Mouse (Mus musculus): ENCODE data around the gene Chkb. TPM values are rescaled to one million over a fixed set of nuclear protein-coding genes. Genes with fewer than 3 reads are reported as not detected.

Chkb gene
- total RNA-seq, 2 experiments from 2014 or later, result 41.0 to 41.2 TPM

DNA sequence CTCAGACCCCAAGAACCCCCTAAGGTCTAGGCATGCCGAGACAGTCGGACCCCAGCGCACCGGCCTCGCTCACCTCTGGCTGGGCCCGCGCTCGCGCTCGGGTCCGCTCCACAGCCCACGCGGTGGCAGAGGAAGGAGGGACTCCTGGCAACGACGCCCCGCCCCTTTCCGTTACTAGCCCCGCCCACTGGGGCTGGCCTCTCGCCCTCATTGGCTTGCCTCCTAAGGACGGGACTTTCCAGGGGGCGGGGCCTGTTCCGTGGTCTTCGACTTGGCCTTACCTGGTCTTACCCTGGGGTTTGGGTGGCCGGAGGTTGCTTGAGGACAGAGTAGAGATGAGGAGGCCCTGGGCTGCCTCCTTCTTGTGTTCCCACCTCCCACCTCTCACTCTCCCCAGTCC is 19.6 kb downstream of the Chkb start, which contains the start of gene Syce3:
Syce3 (minus strand) TSS at position 386 of the 400 bp plus-strand sequence.
- no peak for DNase-seq (ENCODE audit: low spot score in 2 of 2)
- intact Hi-C loops (cut with DNase I), result no loop called here

DNA sequence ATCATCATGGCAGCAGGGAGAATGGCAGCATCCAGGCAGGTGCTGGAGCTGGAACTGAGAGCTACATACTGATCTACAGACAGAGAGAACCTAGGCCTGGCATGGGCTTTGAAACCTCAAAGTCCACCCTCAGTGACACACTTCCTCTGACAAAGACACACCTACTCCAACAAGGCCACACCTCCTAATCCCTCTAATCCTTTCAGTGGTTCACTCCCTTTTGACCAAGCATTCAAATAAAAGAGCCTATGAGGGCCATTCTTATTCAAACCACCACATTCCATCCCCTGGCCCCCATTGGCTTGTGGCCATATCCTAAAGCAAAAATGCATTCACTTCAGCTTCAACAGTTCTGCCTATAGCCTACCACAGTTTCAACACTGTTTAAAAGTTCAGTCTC is 23.0 kb downstream of the Chkb start:
- no peak for DNase-seq (ENCODE audit: low spot score in 2 of 2)
- intact Hi-C loops (cut with DNase I), result no loop called here

DNA sequence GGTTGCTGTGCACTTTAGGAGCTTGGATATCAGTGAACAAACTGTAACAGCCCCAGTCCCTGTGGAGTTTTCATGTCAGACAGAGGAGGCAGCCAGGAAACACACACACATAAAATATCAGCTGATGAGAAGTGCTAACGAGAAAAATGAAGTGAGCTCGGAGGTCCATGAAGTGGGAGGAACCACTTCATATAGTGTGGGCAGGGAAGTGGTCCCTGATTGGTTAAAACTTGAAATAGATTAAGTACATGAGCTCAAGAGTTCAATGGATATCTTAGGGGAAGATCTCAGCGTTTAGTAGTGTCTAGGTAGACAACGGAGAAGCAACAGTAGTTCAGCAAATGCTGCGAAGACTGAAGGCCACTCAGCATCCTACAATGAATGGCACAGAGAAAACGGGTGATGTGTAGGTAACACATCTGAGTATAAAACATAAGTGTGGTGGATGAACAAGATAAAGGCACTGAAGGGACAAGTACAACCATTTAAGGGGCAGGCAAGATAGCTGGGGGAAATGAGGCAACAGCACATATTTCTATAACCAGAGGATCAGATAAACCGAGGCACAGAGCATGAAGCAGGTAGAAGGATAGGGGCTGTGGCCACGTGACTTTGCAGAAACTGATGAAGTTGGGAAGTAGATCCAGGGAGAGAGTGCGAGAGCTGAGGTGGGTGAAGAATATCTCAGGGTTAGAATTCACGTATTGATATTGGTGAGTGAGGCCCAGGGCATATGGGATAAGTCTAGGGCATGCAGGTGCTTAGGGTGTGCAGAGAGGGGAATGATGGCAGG is 24.7 kb downstream of the Chkb start:
- intact Hi-C loops (cut with DNase I), result no loop called here
- DNase-seq (ENCODE audit: low spot score in 2 of 2), result no peak

DNA sequence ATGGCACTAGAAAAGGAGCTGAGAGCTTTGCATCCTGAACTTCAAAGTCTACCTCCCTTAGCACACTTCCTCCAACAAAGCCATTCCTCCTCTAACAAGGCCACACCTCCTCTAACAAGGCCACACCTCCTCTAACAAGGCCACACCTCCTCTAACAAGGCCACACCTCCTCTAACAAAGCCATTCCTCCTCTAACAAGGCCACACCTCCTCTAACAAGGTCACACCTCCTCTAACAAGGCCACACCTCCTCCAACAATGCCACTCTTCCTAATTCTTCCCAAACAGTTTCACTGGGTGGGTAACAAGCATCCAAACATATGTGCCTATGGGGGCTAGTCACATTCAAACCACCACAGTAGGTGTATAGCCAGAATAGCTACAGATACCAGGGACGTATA is 27.2 kb downstream of the Chkb start:
- intact Hi-C loops (cut with DNase I), result no loop called here
- no peak for DNase-seq (ENCODE audit: low spot score in 2 of 2)

DNA sequence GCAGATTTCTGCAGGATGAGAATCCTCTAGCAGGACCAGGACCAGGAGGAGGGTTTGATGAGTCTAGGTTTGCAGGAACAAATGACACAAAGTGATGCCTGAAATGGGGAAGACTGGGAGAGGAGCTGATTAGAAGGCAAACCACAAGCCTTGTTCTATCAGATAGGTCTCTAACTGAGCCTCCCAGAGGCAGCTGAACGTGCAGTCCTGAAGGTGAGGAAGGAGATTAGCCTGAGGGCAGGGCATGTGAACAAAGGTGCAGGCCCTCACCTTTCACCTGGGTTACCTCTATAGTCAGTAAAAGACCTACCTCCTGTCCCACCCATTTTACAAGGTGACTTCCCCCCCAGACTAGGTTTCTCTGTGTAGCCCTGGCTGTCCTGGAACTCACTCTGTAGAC is 30.0 kb downstream of the Chkb start:
- intact Hi-C loops (cut with DNase I), result no loop called here
- DNase-seq (ENCODE audit: low spot score in 2 of 2), result no peak

DNA sequence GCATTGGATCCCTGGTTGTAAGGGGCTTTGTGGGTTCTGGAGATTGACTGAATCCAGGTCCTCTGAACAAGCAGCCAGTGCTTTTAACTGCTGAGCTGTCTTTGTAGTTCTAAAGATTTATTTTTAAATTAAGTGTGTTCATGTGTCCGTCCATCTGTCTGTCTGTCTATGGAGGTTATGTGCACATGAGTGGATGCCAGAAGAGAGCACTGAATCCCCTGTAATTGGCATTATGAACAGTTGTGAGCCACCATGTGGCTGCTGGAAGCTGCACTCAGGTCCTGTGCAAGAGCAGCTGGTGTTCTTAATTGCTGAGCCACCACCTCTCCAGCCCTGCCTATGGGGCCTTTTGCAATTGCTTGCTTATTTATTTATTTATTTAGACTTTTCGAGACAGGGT is 31.6 kb downstream of the Chkb start:
- no peak for DNase-seq (ENCODE audit: low spot score in 2 of 2)
- intact Hi-C loops (cut with DNase I), result no loop called here

DNA sequence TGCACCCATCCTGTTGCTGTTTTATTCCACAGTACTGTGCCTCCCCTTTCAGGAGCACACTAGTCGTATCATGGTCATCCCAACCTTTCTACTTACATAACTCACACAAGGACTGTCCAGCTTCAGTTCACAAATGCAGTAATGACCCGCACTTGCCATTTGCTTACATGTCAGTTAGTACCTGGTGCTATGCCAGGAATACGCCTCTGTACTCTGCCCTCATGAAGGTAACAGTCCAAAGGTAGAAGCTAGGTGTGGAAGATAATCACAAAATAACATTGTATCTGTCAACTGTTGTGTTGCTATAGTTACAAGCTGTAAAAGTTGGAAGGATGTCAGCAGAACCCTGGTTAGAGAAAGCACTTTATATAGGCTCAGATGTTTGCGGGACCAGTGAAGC is 32.8 kb downstream of the Chkb start:
- intact Hi-C loops (cut with DNase I), result no loop called here
- DNase-seq (ENCODE audit: low spot score in 2 of 2), result no peak

DNA sequence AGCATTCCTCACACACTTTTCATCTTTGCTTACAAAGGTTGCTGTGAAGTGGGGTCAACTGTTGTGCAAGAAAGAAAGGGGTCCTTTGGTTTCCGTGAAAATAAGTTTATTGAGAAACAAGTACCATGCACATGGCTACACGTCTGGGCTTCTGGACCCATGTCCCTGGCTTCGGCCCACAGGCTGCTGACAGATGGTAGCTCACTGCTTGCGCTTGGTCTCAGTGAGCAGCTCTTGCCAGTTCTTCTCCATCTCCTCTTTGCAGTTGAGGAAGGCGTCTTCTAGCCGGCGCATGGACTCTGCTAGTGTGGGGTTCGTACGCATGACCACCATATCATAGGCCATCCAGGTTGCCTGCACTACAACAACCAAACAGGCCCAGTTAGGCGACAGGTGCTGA is 39.6 kb downstream of the Chkb start:
- DNase-seq (ENCODE audit: low spot score in 2 of 2), result no peak
- intact Hi-C loops (cut with DNase I), result no loop called here

DNA sequence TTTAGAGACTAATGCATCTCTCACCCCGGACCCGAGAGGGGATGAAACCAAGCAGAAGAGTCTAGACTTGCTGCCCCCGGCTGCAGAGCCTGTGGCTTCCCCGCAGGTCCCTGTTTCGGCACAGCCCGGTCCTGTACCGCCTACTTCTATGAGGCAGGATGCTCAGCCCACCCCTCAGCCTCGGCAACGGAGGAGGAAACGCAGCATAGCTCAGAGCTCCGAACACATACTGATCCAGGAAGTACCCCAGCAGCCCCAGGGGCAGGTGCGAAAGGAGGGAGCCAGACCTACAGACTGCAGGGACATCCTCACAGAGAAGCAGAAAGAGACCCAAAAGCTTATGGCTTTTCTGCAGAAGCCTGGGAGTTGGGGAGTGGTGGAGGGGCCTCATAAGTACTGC is 42.6 kb downstream of the Chkb start:
- DNase-seq (ENCODE audit: low spot score in 2 of 2), result no peak
- intact Hi-C loops (cut with DNase I), result no loop called here

DNA sequence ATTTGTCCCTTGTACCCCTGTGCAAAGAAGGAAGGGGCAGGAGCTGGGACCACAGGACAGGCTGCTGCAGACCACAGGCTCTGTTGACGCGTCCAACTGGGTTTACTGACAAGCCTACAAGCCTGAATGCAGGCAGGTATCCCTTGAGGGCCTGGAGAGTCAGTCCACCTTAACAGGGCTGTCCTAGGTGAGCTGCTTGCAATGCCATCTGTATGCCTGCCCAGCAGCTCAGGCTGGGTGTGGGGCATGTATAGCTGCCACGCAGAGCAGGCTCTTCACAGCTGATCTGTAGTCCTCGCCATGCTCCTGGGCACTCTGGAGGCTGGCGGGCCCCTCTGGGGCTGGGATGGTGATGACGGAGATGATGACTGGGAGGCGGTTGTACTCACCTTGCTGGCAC is 45.1 kb downstream of the Chkb start, which contains the start of gene Klhdc7b:
Klhdc7b (plus strand) TSS at position 301 of the 400 bp plus-strand sequence.
- no peak for DNase-seq (ENCODE audit: low spot score in 2 of 2)
- intact Hi-C loops (cut with DNase I), result no loop called here

DNA sequence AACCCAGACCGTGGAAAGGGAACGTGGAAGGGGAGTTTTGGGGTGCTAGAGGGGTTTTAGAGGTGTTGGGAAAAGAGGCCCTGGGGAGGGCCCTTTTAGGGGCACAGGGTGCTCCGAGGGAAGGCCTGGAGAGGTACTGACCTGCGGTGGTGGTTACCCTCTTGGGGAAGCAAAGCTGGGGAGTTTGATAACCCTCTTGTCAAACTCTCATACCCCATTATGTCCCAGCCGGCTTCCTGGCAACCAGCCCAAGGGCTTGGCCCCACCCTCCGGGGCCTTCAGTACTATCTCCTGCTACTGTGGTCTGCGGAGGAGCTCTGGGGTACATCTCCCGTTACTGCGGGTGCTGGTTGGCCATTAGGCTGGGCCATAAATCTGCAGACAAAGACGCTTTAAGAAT is 50.3 kb downstream of the Chkb start:
- no peak for DNase-seq (ENCODE audit: low spot score in 2 of 2)
- intact Hi-C loops (cut with DNase I), result no loop called here

DNA sequence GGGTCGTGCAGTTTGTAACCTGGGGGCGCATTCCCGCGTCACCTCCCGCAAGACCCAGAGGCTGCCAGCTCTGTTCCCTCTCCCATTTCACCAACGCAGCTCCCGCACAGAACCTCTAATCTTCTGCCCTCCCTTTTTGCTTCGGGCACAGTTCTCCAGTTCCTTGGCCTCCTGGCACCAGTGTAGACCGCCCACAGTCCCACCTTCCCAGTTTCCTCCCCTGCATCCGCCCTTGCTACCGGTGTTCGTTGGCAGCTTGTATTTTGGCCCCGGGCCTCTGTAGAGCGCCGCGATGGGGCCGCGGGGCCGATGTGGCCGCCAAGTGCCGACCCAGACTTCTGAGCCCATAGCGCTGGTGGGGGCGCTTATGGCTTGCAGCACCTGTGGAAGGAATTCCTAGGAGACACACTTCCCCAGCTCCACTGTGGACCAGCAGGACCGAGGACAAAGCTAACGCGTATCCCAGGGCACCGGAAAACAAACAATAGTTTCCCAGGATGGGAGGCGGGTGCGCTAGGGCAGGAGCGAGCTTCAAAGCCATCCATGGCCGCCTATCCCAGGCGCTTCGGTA is 50.8 kb downstream of the Chkb start, which contains the start of gene Odf3b:
Odf3b (minus strand) TSS at position 452 of the 571 bp plus-strand sequence.
- DNase-seq (ENCODE audit: low spot score in 2 of 2), result no peak
- intact Hi-C loops (cut with DNase I), result no loop called here

DNA sequence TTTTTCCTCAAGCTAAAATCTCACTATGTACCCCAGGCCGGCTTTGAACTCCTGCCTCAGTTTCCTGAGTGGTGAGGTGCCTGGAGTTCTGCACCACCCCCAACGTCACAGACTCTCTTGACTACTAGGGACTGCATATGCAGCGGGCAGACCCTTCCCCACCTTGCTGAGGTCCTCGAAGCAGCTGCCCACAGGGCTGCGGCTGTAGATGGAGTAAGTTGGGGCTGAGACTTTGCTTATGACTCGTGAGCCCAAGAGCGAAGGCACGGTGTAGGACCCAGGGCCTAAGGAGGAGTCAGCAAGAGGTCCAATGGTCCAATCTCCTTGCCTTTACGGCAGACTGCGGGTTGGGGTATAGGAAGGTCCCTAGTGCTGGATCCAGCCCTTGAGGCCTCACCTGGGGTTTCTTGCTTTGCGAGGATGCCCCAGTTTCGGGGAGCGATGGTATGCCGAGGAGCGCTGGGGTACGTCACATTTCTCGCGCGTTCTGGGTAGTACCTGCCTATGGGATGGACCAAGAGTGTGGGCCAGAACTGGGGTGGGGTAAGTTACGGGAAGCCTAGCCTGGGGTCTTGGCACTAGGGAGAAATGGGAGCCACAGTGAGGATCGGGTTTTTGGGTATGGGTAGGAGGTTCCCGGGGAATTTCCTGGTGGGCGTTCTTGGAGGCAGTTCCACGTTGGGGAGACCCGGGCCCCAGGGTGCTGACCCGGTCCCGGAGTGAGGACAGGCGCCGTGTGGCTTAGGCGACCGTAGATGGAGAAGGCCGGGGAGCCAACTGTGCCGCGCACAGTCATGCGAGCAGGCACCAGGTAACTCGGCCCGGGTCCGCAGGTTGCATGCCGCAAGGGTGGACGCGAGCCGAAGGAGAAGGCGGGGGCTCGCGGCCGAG is 51.5 kb downstream of the Chkb start:
- intact Hi-C loops (cut with DNase I), result no loop called here
- DNase-seq (ENCODE audit: low spot score in 2 of 2), result no peak

DNA sequence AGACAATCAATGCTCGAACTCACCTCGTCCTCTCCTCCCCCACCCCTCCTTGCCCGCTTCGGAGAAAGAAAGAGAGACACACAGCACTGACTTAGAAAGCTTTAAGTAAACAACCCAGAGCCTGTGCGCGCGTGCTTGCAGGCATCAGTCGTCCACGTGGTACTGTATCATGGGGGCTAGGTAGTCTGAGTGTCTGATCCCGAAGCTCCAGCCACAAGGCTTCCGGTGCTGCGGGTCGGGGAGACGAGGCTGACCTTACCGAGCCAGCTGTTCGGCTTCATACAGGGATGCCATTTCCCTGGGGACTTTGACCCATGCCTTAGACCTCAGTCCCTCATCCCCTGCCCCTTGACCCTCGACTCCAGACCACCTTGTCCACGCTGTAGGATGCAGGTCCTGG is 52.3 kb downstream of the Chkb start:
- DNase-seq (ENCODE audit: low spot score in 2 of 2), result no peak
- intact Hi-C loops (cut with DNase I), result no loop called here

DNA sequence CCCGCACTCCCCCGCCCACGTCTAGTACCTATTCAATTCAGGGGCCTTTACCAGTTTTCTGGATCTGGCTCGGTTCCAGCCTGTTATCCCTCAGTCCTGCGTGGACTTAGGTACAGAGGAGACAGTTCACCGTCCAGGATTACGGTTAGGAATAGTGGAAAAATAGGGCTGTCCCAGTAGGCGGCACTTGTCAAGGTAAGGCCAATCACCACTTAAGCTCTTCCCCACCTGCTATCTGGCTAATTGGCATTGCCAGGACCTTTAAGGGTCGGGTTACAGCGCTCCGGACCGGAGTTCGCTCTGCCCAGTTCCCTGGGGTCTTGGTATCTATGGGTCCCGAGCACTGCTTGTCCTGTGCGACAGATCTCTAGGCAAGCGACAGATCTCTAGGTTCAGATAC is 52.8 kb downstream of the Chkb start, which contains the start of gene Tymp:
Tymp (minus strand) TSS at position 83 of the 400 bp plus-strand sequence.
- DNase-seq (ENCODE audit: low spot score in 2 of 2), result no peak
- intact Hi-C loops (cut with DNase I), result no loop called here

Other genes with a start within 250 kb of the Chkb start
- 10 to 100 TPM; 42.2 to 54.0 TPM for gene Plxnb2, start 249.1 kb downstream of the Chkb start, total RNA-seq (2021)
- gene Dennd6b, start 233.4 kb downstream of the Chkb start, total RNA-seq (2021), result 10 to 100 TPM; 39.9 to 52.2 TPM
- 100 to 1,000 TPM; 162 to 167 TPM for gene Ppp6r2, start 218.4 kb downstream of the Chkb start, total RNA-seq (2021)
- 100 to 1,000 TPM; 241 to 247 TPM for gene Sbf1, start 114.6 kb downstream of the Chkb start, total RNA-seq (2021)
- not detected for gene Adm2, start 107.2 kb downstream of the Chkb start, total RNA-seq (2021)
- not detected for gene Miox, start 95.5 kb downstream of the Chkb start, total RNA-seq (2021)
- gene Lmf2, start 74.2 kb downstream of the Chkb start, total RNA-seq (2021), result 10 to 100 TPM; 16.9 to 18.5 TPM
- 100 to 1,000 TPM in 1 of 2 experiments, 10 to 100 TPM in 1; 89.8 to 109 TPM for gene Ncaph2, start 74.2 kb downstream of the Chkb start, total RNA-seq (2021)
- gene Sco2, start 56.1 kb downstream of the Chkb start, total RNA-seq (2021), result 10 to 100 TPM; 24.0 to 32.2 TPM
- gene Tymp, start 52.9 kb downstream of the Chkb start, total RNA-seq (2021), result 1 to 10 TPM; 1.2 to 1.5 TPM
- gene Odf3b, start 50.6 kb downstream of the Chkb start, total RNA-seq (2021), result 1 to 10 TPM in 1 of 2 experiments, under 1 TPM in 1; 0.66 to 1.9 TPM
- under 1 TPM; 0.39 to 0.41 TPM for gene Klhdc7b, start 45.0 kb downstream of the Chkb start, total RNA-seq (2021)
- gene Syce3, start 19.4 kb downstream of the Chkb start, total RNA-seq (2021), result not detected
- gene Cpt1b, start 4.0 kb downstream of the Chkb start, total RNA-seq (2021), result 1 to 10 TPM in 1 of 2 experiments, not detected in 1; 3.6 TPM
- gene C730034F03Rik, start 319 bp downstream of the Chkb start, total RNA-seq (2021), result 1 to 10 TPM; 1.7 to 4.1 TPM
- gene Gm44502, start 212 bp downstream of the Chkb start, total RNA-seq (2021), result under 1 TPM in 1 of 2 experiments, not detected in 1; 0.72 TPM
- gene Mapk8ip2, start 24.0 kb upstream of the Chkb start, total RNA-seq (2021), result 100 to 1,000 TPM; 221 to 233 TPM
- 10 to 100 TPM; 31.7 to 36.1 TPM for gene Arsa, start 47.5 kb upstream of the Chkb start, total RNA-seq (2021)
- gene Shank3, start 69.7 kb upstream of the Chkb start, total RNA-seq (2021), result 100 to 1,000 TPM; 196 to 229 TPM
- gene Acr, start 138.4 kb upstream of the Chkb start, total RNA-seq (2021), result 1 to 10 TPM in 1 of 2 experiments, under 1 TPM in 1; 0.91 to 2.3 TPM
- gene Rabl2, start 162.0 kb upstream of the Chkb start, total RNA-seq (2021), result 10 to 100 TPM; 30.4 to 42.5 TPM